Mouse (Mus musculus): ENCODE measurements at regions not wholly inside any gene's neighbourhood (a gene's known extent, or its start where the extent isn't known, plus 50 kb on each side); places are given as distances from the start of the nearest gene placed in this dataset.

DNA sequence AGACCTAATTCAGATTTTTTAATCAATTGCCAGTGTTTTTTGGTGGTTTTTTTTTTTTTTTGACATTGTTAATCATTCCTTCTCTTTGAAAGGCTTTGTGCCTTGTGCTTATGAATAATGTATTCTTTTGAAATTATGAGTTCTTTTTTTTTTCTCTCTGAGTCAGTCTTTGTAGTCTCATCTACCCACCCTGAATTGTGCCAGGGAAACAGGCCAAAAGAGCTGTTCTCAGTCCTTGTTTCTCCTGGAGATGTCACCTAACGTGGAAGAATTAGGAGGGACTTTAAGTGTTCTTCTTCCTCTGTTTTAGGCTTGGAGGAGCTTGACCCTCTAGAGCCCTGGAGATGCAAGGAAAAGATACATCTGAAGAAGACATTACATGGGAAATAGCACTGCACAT, 2012.6 kb downstream of the Poteg start:
- ATAC-seq, result no peak
- 37% methylated on average over 1 of the region's 1 CpGs for WGBS
- Histone ChIP-seq H3K9ac (replicated peaks; ENCODE audit: low read depth, low read length) (no peak overlapping the region), H3K27ac (ENCODE audit: low read length) (no peak overlapping the region), H3K36me3 (ENCODE audit: control insufficient read depth, insufficient read depth) (no peaks in the 10 kb centered on the region), H3K4me2 (ENCODE audit: low read length) (no peak overlapping the region), H3K9me3 (ENCODE audit: control insufficient read depth, low read length) (no peaks in the 10 kb centered on the region), H3K4me1 (replicated peaks; ENCODE audit: control insufficient read depth, insufficient read depth, low read length) (no peaks in the 10 kb centered on the region), H3K27me3 (replicated peaks; ENCODE audit: control insufficient read depth, insufficient read depth, low read length) (no peaks in the 10 kb centered on the region), H3K4me3 (replicated peaks; ENCODE audit: low read length) (no peak overlapping the region)

DNA sequence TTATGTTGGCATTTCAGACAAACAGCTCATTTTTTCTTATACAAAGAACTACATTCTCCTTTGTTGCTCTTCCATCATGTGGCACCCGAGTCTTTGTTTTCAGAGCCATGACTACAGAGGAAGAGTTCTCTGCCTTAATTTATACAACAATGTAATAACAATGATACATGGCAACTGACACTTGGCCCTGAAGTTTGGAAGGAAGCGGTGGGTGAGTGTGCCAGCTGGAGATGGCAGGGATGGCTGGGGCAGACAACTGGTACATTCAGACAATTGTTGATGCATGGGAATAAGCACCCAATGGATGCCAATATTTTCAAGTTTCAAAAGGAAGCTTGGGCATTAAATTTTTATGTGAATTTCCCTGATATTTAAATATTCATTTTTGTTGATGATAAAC, 2045.5 kb downstream of the Poteg start:
- 80% methylated on average over 2 of the region's 2 CpGs for WGBS
- Histone ChIP-seq H3K4me3 (replicated peaks; ENCODE audit: low read length) (no peak overlapping the region), H3K4me1 (replicated peaks; ENCODE audit: control insufficient read depth, insufficient read depth, low read length) (no peaks in the 10 kb centered on the region), H3K9ac (replicated peaks; ENCODE audit: low read depth, low read length) (no peak overlapping the region), H3K9me3 (ENCODE audit: control insufficient read depth, low read length) (no peaks in the 10 kb centered on the region), H3K36me3 (ENCODE audit: control insufficient read depth, insufficient read depth) (no peaks in the 10 kb centered on the region), H3K27ac (ENCODE audit: low read length) (no peak overlapping the region), H3K4me2 (ENCODE audit: low read length) (no peak overlapping the region), H3K27me3 (replicated peaks; ENCODE audit: control insufficient read depth, insufficient read depth, low read length) (no peaks in the 10 kb centered on the region)
- ATAC-seq, result no peak

DNA sequence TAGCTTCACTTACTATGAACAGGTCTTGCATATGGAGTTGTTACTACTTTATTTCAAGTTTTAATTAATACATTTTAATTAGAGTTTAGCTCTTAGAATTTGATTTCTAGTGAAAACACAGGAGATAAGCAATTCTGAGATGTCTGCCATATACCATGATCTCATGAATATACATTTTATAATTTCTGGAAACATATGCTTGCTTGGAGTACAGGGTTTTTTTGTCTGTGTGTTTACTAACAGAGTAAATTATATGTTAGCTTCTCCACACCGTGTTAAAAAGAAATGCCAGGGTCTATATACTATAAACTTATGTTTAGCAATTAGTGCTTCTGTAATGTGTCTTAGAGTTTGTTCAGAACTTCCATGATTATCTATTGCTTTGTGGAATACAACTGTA, 2079.9 kb downstream of the Poteg start:
- Histone ChIP-seq H3K9me3 (ENCODE audit: control insufficient read depth, low read length) (no peaks in the 10 kb centered on the region), H3K27me3 (replicated peaks; ENCODE audit: control insufficient read depth, insufficient read depth, low read length) (no peaks in the 10 kb centered on the region), H3K4me1 (replicated peaks; ENCODE audit: control insufficient read depth, insufficient read depth, low read length) (no peaks in the 10 kb centered on the region), H3K4me2 (ENCODE audit: low read length) (no peak overlapping the region), H3K4me3 (replicated peaks; ENCODE audit: low read length) (no peak overlapping the region), H3K9ac (replicated peaks; ENCODE audit: low read depth, low read length) (no peak overlapping the region), H3K27ac (ENCODE audit: low read length) (no peak overlapping the region), H3K36me3 (ENCODE audit: control insufficient read depth, insufficient read depth) (no peaks in the 10 kb centered on the region)
- WGBS, result 65% methylated on average over 1 of the region's 1 CpGs
- peak; percentile 68 for ATAC-seq

DNA sequence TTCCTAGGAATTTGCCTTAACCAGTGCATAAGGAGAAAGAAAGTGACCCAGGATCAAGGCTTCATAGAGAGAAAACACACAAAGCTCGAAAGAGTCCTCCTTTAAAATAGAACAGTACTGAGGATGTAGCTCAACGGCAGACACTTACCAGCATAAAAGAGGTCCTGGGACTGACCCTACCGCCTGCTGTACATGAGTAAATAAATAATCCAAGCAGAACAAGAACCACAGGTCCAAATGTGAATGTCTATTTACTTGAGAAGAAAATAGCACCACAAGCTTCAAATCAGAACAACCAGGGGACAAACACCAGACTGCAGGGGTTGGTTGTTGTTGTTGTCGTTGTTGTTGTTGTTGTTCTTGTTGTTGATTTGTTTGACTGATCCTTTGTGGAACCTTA, 2084.1 kb downstream of the Poteg start:
- H3K9me3 ChIP-seq (ENCODE audit: control insufficient read depth, low read length), result no peaks in the 10 kb centered on the region
- 57% methylated on average over 4 of the region's 4 CpGs for WGBS
- no peaks in the 10 kb centered on the region for H3K4me1 ChIP-seq (replicated peaks; ENCODE audit: control insufficient read depth, insufficient read depth, low read length)
- no peak overlapping the region for H3K27ac ChIP-seq (ENCODE audit: low read length)
- H3K36me3 ChIP-seq (ENCODE audit: control insufficient read depth, insufficient read depth), result no peaks in the 10 kb centered on the region
- no peak overlapping the region for H3K4me3 ChIP-seq (replicated peaks; ENCODE audit: low read length)
- H3K9ac ChIP-seq (replicated peaks; ENCODE audit: low read depth, low read length), result no peak overlapping the region
- no peaks in the 10 kb centered on the region for H3K27me3 ChIP-seq (replicated peaks; ENCODE audit: control insufficient read depth, insufficient read depth, low read length)
- no peak overlapping the region for H3K4me2 ChIP-seq (ENCODE audit: low read length)
- no peak for ATAC-seq

GRCm38 (mm10) chr8:29538016-29538415, 2090.5 kb downstream of the Poteg start:
- no peak for ATAC-seq
- WGBS, result 89% methylated on average over 2 of the region's 2 CpGs
- 0 out of 2 replicates have a peak, but pooled peaks cover 3% of the 10 kb centered on the region for H3K27me3 ChIP-seq (replicated peaks; ENCODE audit: control insufficient read depth, insufficient read depth, low read length)
- no peaks in the 10 kb centered on the region for H3K4me1 ChIP-seq (replicated peaks; ENCODE audit: control insufficient read depth, insufficient read depth, low read length)
- no peak overlapping the region for H3K27ac ChIP-seq (ENCODE audit: low read length)
- no peaks in the 10 kb centered on the region for H3K9me3 ChIP-seq (ENCODE audit: control insufficient read depth, low read length)
- no peak overlapping the region for H3K4me3 ChIP-seq (replicated peaks; ENCODE audit: low read length)
- no peak overlapping the region for H3K9ac ChIP-seq (replicated peaks; ENCODE audit: low read depth, low read length)
- H3K4me2 ChIP-seq (ENCODE audit: low read length), result no peak overlapping the region
- no peaks in the 10 kb centered on the region for H3K36me3 ChIP-seq (ENCODE audit: control insufficient read depth, insufficient read depth)

GRCm38 (mm10) chr8:29539856-29540255, 2092.4 kb downstream of the Poteg start:
- no peaks in the 10 kb centered on the region for H3K36me3 ChIP-seq (ENCODE audit: control insufficient read depth, insufficient read depth)

DNA sequence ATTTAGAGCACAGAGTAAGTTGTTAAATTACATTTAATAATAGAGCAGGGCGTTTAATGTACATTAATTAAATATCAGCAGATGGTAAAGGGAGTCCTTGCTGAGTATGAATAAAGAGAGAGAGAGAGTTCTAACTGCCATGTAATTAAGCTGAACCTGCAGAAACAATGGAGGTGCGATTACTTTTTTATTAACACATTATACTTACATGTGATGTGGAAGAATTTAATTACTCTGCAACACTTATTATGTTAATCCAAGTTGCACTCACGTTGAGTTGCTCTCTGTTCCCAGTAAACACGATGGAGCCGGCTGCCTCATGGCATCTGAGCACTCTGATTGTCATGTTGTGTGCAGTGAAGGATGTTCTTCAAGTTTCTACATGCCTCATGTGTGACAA, 2096.7 kb downstream of the Poteg start:
- no peak overlapping the region for H3K4me2 ChIP-seq (ENCODE audit: low read length)
- H3K9ac ChIP-seq (replicated peaks; ENCODE audit: low read depth, low read length), result no peak overlapping the region
- H3K9me3 ChIP-seq (ENCODE audit: control insufficient read depth, low read length), result no peaks in the 10 kb centered on the region
- WGBS, result 7% methylated on average over 5 of the region's 5 CpGs
- peaks cover 3% of the 10 kb centered on the region; the same call in 1 of the 2 replicates for H3K4me1 ChIP-seq (replicated peaks; ENCODE audit: control insufficient read depth, insufficient read depth, low read length)
- peak; percentile 93 for ATAC-seq
- H3K36me3 ChIP-seq (ENCODE audit: control insufficient read depth, insufficient read depth), result no peaks in the 10 kb centered on the region
- no peak overlapping the region for H3K4me3 ChIP-seq (replicated peaks; ENCODE audit: low read length)
- no peak overlapping the region for H3K27ac ChIP-seq (ENCODE audit: low read length)
- H3K27me3 ChIP-seq (replicated peaks; ENCODE audit: control insufficient read depth, insufficient read depth, low read length), result 0 out of 2 replicates have a peak, but pooled peaks cover 3% of the 10 kb centered on the region

More at GRCm38 (mm10) chr8:29539856-29540255, 2092.4 kb downstream of the Poteg start:
- Histone ChIP-seq H3K4me1 (replicated peaks; ENCODE audit: control insufficient read depth, insufficient read depth, low read length) (peaks cover 3% of the 10 kb centered on the region; the same call in 1 of the 2 replicates), H3K27ac (ENCODE audit: low read length) (no peak overlapping the region), H3K4me3 (replicated peaks; ENCODE audit: low read length) (no peak overlapping the region), H3K9me3 (ENCODE audit: control insufficient read depth, low read length) (no peaks in the 10 kb centered on the region), H3K4me2 (ENCODE audit: low read length) (no peak overlapping the region), H3K27me3 (replicated peaks; ENCODE audit: control insufficient read depth, insufficient read depth, low read length) (0 out of 2 replicates have a peak, but pooled peaks cover 3% of the 10 kb centered on the region), H3K9ac (replicated peaks; ENCODE audit: low read depth, low read length) (no peak overlapping the region)
- WGBS, result 78% methylated on average over 3 of the region's 3 CpGs
- ATAC-seq, result no peak

DNA sequence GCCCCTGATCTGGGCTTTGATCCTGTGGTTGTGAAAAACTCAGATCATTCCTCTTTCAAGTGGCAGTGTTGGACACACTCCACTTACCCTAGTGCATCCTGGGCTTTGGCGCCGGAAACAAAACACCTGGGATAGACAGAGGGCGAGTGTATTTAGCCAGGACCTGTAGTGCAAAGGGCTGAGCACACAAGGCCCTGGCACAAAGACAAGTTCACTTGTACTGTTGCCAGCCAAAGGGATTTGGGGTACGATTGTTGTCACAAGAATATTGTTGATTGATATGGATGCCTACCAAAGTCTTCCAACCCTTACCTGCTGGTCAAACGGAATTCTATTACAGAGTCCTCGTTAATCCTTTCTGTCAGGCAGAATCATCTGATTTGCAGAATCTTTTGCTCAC, 2138.2 kb downstream of the Poteg start:
- Histone ChIP-seq H3K27ac (ENCODE audit: low read length) (no peak overlapping the region), H3K4me1 (replicated peaks; ENCODE audit: control insufficient read depth, insufficient read depth, low read length) (no peaks in the 10 kb centered on the region), H3K27me3 (replicated peaks; ENCODE audit: control insufficient read depth, insufficient read depth, low read length) (no peaks in the 10 kb centered on the region), H3K4me2 (ENCODE audit: low read length) (no peak overlapping the region), H3K9me3 (ENCODE audit: control insufficient read depth, low read length) (no peaks in the 10 kb centered on the region), H3K4me3 (replicated peaks; ENCODE audit: low read length) (no peak overlapping the region), H3K9ac (replicated peaks; ENCODE audit: low read depth, low read length) (no peak overlapping the region), H3K36me3 (ENCODE audit: control insufficient read depth, insufficient read depth) (no peaks in the 10 kb centered on the region)
- WGBS, result 61% methylated on average over 6 of the region's 6 CpGs
- ATAC-seq, result no peak

DNA sequence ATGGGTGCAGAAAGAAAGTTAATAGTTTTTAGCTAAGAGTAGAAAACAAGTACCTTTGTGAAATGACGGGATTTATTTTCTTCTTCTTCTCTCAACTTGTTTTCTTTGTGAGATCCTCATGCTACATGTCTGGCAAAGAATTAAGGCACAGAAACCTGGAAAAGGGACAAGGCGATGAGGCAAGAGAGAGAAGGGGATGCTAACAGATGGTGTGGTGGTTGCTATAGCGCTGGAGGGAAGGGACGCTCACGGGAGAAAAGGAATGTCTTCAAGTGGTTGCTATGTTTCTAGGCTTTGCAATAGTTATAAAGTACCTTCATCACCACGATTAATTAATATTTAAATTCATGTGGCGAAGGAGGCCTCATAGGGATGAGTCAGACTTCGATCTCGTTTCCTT, 2146.7 kb downstream of the Poteg start:
- no peak overlapping the region for H3K9ac ChIP-seq (replicated peaks; ENCODE audit: low read depth, low read length)
- H3K36me3 ChIP-seq (ENCODE audit: control insufficient read depth, insufficient read depth), result no peaks in the 10 kb centered on the region
- H3K4me1 ChIP-seq (replicated peaks; ENCODE audit: control insufficient read depth, insufficient read depth, low read length), result no peaks in the 10 kb centered on the region
- H3K9me3 ChIP-seq (ENCODE audit: control insufficient read depth, low read length), result no peaks in the 10 kb centered on the region
- no peaks in the 10 kb centered on the region for H3K27me3 ChIP-seq (replicated peaks; ENCODE audit: control insufficient read depth, insufficient read depth, low read length)
- no peak overlapping the region for H3K4me2 ChIP-seq (ENCODE audit: low read length)
- H3K4me3 ChIP-seq (replicated peaks; ENCODE audit: low read length), result no peak overlapping the region
- no peak overlapping the region for H3K27ac ChIP-seq (ENCODE audit: low read length)
- WGBS, result 69% methylated on average over 9 of the region's 9 CpGs
- 0 out of 2 replicates have a peak, but pooled peaks have one; percentile 36 for ATAC-seq

DNA sequence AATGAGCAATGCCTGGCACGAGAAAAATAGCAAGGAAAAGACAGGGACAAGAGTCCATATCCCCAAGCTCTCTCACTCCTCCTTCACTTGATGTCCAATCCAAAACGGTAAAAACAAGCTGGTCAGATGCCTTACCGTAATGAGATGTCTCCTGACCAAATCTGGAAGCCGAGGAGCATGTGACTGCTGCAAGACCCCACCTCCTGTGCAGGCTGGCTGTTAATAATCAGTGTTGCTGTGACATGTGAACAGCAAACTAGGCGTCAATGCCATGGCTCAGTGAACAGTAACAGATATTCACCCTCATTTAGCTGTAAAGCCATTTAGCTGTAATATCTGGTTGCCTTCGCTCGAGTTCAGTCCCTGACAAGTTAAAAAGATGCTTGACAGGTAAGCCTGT, 2166.6 kb downstream of the Poteg start:
- Histone ChIP-seq H3K36me3 (ENCODE audit: control insufficient read depth, insufficient read depth) (no peaks in the 10 kb centered on the region), H3K27ac (ENCODE audit: low read length) (no peak overlapping the region), H3K9me3 (ENCODE audit: control insufficient read depth, low read length) (no peaks in the 10 kb centered on the region), H3K4me3 (replicated peaks; ENCODE audit: low read length) (no peak overlapping the region), H3K27me3 (replicated peaks; ENCODE audit: control insufficient read depth, insufficient read depth, low read length) (no peaks in the 10 kb centered on the region), H3K9ac (replicated peaks; ENCODE audit: low read depth, low read length) (no peak overlapping the region), H3K4me1 (replicated peaks; ENCODE audit: control insufficient read depth, insufficient read depth, low read length) (no peaks in the 10 kb centered on the region), H3K4me2 (ENCODE audit: low read length) (no peak overlapping the region)
- ATAC-seq, result no peak
- WGBS, result 41% methylated on average over 7 of the region's 7 CpGs

Data from forebrain, embryonic 16.5 days (tissue).